ENCODE assay signal across 16 mouse cellular contexts in genomic region chr10:107227901-107228300, GRCm38 (mm10).
"Had no signal": no experiment of that assay in that cellular context is flagged by ENCODE, and none has a peak within 500 bp of the region (broad histone marks: within the 10 kb centered on the region; RNA-seq: fewer than 3 reads in every experiment).

No protein-coding gene starts in this region.

- DNase-seq: heart, postnatal 10 days; heart, postnatal 14 days; heart, postnatal 36 days; heart, postnatal 4 days; kidney, adult 11 months; kidney, adult 18-20 months; kidney, adult 2 months; kidney, adult 8-10 months; kidney, adult 9 months; kidney, postnatal 10 days; kidney, postnatal 14 days; kidney, postnatal 25 days; kidney, postnatal 36 days; kidney, postnatal 4 days; layer of hippocampus, adult 9-11 months; layer of hippocampus, postnatal 36 days had no signal
